Mouse (Mus musculus): ENCODE data around the gene 4933427D14Rik.

4933427D14Rik gene

GRCm38 (mm10) chr11:72207204-72207833 is at the start of gene 4933427D14Rik, which contains the start of gene Txndc17:
TSS of gene 4933427D14Rik (minus strand) at chr11:72207459.
TSS of gene Txndc17 (plus strand) at chr11:72207547.
- peak; percentile 75 for DNase-seq

DNA sequence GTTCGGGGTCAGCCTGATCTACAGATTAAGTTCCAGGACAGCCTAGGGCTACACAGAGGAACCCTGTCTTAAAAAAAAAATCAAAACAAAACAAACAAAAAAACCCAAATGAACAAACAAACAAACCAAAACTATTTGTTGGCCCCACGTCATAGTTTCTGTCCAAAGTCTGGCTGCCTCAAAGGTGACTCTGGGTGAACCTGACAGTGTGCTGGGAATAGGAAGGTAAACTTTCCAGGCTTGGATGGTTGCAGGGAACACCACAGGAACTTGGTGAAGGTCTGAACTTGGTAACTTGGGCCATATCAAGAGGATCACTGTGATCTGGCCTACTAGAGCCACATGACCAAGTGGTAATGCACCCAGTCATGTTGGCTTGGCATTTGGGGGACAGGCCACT is 49.2 kb upstream of the 4933427D14Rik start:
- DNase-seq: no peak

- no peak for DNase-seq
Observed at GRCm38 (mm10) chr11:72255629-72256028, 48.4 kb upstream of the 4933427D14Rik start.

GRCm38 (mm10) chr11:72245196-72245753 is 38.0 kb upstream of the 4933427D14Rik start:
- no peak for DNase-seq

DNA sequence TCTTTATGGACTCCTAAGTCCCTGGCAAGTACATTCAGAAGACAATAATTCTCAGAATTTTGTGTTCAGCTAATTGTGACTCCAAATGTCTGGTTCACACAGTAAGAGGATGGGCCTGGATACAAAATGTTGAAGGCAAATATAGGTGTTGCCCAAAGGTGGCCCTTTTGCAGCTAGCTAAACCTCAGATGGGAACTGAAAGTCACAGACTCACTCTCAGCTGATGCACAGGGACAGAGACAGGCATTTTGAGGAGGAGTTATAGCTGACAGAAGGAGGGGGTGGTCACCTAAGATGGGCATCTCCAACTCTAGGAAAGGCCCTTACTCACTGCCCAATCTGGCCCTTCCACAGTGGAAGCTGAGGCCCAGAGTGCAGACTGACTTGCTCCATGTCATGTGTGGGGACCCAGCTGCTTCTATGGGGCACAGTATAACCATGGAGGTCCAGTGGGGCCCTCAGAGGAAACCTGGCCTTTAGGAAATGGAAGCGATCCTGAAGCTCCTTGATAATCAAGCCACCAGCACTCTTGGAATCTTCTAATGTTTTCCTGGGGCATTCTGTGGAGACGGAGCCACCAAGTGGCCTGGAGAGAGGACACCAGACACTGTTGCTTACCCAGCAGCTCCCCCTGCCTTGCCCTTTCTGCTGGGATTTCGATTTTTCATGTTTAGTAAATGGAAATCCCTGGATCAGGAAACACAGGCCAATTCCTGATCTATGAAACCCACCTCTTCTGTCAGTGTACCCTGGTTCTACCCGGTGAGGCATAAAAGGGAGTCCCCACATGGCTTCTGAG is 33.0 kb upstream of the 4933427D14Rik start:
- no peak for DNase-seq

GRCm38 (mm10) chr11:72234013-72234412 is 26.8 kb upstream of the 4933427D14Rik start:
- DNase-seq: peak; percentile 31

GRCm38 (mm10) chr11:72232991-72233390 is 25.7 kb upstream of the 4933427D14Rik start:
- DNase-seq: no peak

DNA sequence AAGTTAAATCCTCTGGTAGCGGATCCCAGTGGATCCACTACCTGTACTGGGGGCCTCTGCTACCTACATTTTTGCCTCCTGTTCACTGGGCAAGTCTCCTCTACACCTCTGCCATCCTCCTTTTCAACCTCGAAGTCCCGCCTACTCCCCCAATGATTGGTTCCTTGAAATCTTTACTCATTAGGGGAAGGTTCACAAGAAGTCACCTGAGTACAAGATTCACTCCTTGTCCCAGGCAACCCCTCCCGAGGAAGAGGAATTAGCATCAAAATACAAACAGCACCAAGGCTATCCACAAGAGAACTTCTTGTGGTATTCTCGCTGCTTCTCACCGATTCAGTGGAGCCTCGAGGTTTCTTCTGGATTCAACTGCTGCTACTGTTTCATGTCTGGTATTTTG is 24.8 kb upstream of the 4933427D14Rik start:
- no peak for DNase-seq

GRCm38 (mm10) chr11:72228513-72228912 is 21.3 kb upstream of the 4933427D14Rik start:
- no peak for DNase-seq

- DNase-seq: no peak
Observed at GRCm38 (mm10) chr11:72226901-72227300, 19.6 kb upstream of the 4933427D14Rik start.

DNA sequence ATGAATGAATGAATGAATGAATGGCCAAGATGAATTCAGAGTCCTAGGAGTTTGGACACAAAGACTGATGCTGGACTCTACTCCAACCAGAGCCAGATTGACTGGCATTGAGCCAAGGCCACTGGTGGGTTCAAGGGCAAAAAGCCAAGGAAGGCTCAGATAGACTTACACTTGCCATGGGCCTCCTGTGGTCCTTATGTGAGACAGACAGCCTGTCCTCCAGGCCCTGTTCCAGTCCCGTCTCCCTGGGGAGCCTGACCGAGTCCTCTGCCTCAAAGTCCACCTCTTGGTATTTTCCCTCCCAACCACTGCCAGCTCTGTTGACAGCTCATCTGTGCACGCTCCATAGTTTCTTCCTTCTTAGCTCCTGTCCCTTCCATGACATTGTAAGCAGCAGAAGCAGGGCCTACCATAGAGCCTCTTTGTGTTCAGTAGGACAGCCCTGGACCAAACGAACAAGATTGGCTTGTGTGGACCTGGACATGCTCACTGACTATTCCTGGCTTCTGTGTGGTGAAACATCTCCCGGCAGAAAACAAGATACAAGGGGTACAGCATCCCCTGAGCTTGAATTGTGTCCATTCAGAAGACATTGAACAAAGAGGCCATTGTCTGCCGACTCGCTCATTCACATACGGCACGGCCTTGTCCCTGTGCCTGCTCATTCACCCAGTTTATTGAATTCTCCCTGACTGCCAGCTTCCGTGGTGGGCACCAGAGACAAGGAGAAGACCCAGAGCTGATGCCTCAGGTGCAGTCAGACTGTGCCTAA is 18.9 kb upstream of the 4933427D14Rik start:
- peak; percentile 21 for DNase-seq

DNA sequence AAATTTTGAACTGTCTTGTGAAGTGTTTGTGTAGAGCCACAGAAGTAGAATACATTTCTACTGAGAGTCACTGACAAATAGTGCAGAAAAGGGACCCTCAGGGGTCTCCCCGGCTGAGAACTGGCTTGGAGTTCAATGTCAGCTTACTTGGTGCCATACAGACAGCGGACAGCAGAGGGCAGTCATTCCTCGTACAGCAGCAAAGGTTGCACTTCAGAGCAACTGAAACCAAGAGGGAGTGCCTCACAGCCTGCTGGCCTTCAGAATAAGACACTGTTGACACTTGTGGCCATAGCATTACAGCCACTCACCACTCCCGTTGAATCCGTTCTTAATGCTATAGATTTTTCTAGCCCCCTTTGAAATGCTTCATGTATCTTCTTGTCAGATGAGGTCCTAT is 17.6 kb upstream of the 4933427D14Rik start:
- peak; percentile 89 for DNase-seq

GRCm38 (mm10) chr11:72223414-72223813 is 16.2 kb upstream of the 4933427D14Rik start:
- no peak for DNase-seq

DNA sequence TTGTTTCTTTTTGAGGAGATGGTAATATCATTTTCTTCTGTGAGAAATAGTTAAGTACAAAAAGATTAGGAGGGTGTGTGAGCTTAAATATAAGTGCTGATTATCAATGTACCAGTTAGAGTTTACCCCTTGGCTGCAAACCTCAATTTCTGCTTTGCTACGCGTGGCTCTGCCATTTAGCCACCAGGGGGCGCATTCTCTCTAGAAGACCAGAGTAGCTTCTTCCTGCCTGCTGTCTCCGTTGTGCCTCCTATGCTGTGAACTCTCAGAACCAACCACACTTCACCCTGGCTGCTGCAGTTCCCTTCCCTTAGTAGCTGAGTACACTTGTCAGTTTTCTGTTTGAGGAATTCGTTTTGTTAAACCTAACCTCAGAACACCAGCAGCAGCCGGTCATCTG is 14.0 kb upstream of the 4933427D14Rik start:
- DNase-seq: peak; percentile 85

DNA sequence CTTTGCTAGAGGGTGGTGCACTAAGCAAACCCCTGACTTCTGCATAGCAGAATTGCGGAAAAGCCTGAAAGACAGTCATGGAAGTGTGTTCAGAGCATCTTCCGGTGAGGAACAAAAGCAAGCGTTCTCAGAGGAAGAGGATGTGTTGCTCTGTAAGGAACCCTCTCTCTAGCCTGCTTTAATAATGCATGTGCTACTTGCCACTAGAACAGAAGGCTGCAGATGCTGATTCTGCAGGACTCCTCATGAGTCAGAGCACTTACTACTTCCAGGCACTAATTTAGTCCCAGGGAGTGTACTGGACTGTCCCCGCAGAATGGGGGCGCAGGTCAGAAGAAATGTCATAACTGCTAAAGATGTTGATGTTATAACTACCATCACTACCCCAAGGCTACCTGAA is 9.9 kb upstream of the 4933427D14Rik start:
- no peak for DNase-seq

DNA sequence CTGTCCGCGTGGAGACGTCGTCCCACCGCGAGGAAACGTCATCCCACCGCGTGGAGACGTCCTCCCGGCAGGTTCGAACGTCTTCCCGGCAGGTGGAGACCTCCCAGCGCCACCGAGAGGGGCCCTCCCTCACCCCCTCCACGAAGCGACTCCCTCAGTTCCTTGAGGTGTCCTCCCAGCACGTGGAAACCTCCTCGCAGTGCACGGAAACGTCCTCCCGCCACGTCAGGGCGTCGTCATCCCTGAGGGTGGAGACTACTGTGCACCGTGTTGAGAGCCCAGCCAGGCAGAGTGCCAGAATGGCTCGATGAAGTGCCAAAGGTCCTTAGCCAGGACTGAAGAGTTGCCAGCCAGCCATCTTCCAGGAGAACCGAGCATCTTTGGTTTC is 8.1 kb upstream of the 4933427D14Rik start, which contains the start of gene Med31:
Gene Med31 (minus strand): TSS at position 183 of the 388 bp plus-strand sequence.
- DNase-seq: peak; percentile 76

DNA sequence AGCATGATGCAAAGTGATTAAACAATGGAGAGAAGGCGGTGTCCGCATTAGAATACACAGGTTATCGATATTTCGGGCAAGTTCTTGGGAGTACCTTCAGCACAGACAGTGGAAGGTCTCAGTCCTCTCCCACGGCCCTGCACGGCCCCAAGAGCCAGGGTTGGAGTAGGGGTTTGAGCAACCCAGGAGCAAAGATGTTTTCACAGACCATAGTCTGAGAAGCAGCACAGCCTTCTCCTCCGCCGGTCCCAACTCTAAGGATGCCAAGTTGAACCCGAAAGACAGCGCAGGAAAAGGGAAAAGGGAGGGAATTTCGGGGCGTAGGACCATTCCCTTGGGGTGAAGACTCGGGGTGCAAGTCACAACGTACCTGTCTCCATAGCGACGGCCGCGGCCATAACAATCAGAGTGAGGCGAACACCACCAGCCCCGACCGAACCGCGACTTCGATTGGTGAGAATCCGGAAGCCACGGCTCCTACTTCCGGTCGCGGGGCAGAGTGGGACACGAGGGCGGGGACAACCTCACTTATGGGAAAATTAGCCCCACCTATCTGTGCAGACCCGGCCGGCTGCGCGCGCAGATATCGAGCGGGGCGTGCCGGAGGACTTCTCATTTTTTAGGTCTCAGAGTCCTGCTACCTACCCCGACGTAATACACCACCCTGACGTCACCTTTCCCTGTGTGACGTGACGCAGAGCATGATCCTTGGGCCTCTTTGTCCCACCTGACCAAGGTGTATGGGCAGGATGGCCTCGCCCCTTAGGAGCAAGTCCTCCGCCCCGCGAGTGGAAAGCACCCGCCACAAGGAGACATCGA is 7.5 kb upstream of the 4933427D14Rik start:
- peak; percentile 98 for DNase-seq

DNA sequence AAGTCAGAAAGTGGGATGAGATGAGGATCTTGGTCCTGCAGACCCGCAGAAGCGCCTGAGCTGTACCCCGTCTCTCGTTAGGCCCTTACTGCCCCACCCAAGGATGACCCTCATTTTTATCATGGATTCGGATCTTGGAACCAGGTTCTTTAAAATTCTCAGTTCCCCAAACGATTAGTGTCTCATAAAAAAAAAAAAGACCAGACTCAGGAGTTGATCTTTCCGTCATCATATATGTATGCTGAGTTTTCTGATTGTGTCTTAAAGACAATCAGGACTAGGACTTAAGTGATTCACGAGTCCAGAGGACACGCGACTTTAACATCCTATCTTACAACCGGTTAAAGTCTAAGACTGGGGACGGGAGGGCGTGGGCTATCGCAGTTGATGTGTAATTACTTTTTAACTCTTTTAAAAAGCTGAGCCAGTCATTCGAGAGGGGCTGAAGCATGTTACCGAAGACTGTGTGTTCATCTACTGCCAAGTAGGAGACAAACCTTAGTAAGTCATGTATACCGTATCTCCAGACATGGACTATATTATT is 647 bp upstream of the 4933427D14Rik start:
- no peak for DNase-seq

GRCm38 (mm10) chr11:72206341-72207203 is 687 bp downstream of the 4933427D14Rik start, which contains the start of gene Gm43951:
TSS of gene Gm43951 (minus strand) at chr11:72206840.
- DNase-seq: no peak

- no peak for DNase-seq
Observed at GRCm38 (mm10) chr11:72205256-72205655, 2.0 kb downstream of the 4933427D14Rik start.

GRCm38 (mm10) chr11:72203440-72203839 is 3.8 kb downstream of the 4933427D14Rik start:
- no peak for DNase-seq

Measured in right cerebral cortex, postnatal 4 days (tissue).